Mouse (Mus musculus): ENCODE data around the gene Wipi1.

DNA sequence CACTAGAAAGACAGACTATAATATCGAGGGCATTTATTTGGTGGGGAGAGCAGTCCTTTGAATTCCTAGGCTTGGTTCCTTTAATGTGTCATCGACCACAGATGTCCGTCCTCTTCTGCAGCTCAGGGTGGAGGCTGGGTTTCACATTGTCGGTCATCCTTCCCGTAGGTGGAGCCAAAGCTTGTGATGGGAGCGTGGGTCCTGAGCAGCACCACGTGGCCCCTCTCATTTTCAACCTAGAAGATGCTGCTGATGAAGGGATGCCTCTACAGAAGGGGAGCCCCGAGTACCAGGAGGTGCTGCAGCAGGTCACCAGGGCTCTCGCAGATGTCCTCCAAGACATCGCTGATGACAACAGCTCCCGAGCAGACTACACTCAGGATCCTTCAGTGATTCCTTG is 39.7 kb downstream of the Wipi1 start:
- TF ChIP-seq CTCF (IDR thresholded peaks at IDR 0.05; ENCODE audit: extremely low read depth, insufficient read depth, insufficient read length, insufficient replicate concordance): no peak
- TF ChIP-seq POLR2A (IDR thresholded peaks at IDR 0.05; ENCODE audit: low read depth, low read length): no peak
